Mouse (Mus musculus): ENCODE measurements around the gene Faxc.

The Faxc gene

GRCm38 (mm10) chr4:21930971-21931771 lies at the start of gene Faxc:
Gene Faxc (plus strand): TSS chr4:21931329.
- peak; percentile 69 for DNase-seq (ENCODE audit: inconsistent ontology term)

DNA sequence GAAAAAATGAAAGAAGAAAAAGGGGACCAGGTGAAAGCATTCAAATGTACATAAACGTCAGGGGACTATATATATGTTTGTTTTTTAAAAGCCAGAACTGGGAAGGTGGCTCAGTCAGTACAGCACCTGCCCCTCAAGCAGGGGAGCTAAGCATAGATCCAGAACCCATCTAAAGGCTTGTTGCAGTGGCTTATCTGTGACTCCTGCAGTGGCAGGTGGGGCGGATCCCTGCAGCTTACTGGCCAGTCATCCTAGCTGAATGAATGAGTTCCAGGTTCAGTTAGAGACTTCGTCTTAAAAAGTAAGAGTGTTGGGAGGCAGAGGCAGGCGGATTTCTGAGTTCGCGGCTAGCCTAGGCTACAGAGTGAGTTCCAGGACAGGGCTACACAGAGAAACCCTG lies 48.3 kb upstream of the Faxc start:
- DNase-seq (ENCODE audit: inconsistent ontology term), result no peak

- DNase-seq (ENCODE audit: inconsistent ontology term), result no peak
Observed at GRCm38 (mm10) chr4:21885831-21886230, 45.3 kb upstream of the Faxc start.

DNA sequence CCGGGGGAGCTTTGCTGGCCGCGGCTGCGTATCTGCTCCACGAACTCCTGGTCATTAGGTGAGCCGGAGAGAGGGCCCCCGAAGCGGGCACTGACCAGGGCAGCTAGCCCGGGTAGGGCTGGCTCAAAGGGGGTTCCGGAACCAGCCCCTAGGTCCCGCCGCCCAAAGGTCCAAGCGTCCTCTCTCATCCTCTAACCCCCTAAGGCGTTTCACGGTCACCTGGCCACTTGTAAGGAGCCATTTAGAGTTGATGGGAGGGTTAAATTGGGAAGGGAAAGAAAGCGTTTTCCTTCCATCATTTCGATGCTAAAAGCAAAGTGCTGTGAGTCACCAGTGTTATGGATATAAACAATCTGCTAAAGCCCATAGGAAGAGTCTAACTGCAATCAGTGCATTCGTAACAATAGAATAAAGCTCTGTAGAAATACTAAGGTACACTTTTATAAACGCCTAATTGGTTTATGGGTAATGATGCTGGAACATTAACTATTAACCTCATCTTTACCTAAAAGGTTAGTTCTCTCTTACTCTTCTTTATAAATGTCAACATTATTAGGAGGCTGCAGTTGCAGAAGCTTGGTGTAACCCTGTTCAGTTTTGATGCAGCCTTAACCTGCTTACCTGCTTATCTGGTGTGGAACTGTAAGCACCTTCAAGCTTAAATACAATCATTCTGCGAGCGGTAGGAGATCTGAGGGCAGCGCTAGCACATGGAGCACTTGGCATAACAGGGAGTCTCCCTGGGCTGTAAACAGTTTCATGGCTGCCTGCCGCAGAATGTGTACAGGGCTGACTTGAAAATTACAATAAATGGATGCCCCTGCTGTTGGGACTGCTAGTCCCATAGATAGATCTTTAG lies 872 bp downstream of the Faxc start:
- no peak for DNase-seq (ENCODE audit: inconsistent ontology term)

DNA sequence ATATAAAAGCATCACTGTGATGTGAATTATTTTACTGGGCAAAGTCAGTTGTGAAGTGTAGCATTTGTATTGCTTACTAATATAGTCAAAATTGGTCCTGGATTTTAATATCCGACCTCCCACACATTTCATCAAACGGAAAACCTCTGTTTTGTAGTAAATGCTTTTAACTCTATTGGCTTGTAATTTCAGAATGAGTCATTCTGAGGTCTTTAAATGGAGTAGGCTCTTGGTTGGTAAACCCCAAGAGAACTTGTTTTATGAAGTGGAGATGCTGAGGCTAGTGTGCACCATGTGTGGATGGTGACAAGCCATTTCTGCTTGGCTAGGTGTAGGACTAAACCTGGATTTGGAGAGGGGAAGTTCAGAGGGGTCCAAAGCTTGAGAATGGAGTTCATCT lies 4.2 kb downstream of the Faxc start:
- no peak for DNase-seq (ENCODE audit: inconsistent ontology term)

GRCm38 (mm10) chr4:21936424-21936823 lies 5.3 kb downstream of the Faxc start:
- no peak for DNase-seq (ENCODE audit: inconsistent ontology term)

- DNase-seq (ENCODE audit: inconsistent ontology term), result no peak
Observed at GRCm38 (mm10) chr4:21937890-21938289, 6.8 kb downstream of the Faxc start.

DNA sequence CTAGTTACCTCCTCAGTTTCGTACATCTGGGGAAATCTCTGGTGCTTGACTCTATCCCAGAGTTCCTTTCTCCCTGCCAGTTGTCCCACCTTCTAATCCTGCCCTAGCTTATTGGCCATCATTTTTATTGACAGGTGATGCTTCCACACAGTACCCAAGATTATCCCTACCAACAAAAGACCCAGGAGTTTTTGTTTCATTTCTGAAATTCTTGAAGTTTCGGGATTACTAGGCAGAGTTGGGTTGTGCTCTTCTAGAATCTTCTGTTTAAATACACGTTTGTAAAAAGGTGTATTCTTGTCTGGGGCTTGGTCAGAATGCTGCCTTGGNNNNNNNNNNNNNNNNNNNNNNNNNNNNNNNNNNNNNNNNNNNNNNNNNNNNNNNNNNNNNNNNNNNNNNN lies 13.5 kb downstream of the Faxc start:
- DNase-seq (ENCODE audit: inconsistent ontology term), result no peak

GRCm38 (mm10) chr4:21951444-21951843 lies 20.3 kb downstream of the Faxc start:
- no peak for DNase-seq (ENCODE audit: inconsistent ontology term)

- no peak for DNase-seq (ENCODE audit: inconsistent ontology term)
Observed at GRCm38 (mm10) chr4:21952255-21952654, 21.1 kb downstream of the Faxc start.

DNA sequence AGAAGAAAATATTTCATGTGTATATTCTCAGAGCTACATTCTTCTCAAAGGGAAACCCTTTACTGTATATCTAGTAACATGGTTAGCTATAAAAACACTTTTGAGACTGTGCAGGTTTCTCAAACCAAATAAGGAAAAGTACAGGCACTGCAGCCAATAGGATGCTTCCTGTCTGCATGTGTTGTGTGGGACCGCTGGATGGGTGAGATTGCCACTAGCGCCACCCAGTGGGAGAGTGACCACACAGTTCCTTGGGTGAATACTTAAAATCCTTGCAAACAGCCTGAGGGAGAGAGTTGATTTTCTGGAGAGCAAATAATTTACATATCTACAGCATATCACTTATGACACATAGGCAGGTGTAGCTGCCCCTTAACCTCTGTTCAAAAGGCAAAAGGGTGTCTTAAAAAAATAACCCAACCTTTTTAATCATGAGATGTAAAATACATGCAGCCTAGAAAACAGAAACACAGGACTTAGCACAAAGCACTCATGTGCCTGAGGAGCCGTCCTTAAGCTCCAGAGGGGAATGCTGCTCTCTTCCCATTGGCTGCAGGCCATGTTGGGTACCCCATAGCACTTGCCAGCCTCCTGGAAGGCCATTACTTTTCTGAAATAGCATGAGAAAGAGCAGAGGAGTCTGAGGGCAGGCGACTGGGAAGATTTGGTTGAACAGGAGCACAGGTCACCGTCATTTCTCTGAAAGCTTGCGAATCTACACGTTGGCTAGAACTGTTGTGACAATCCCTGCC lies 26.6 kb downstream of the Faxc start:
- peak; percentile 31 for DNase-seq (ENCODE audit: inconsistent ontology term)

- no peak for DNase-seq (ENCODE audit: inconsistent ontology term)
Observed at GRCm38 (mm10) chr4:21971949-21972348, 40.8 kb downstream of the Faxc start.

GRCm38 (mm10) chr4:21974126-21974525 lies 43.0 kb downstream of the Faxc start:
- peak; percentile 65 for DNase-seq (ENCODE audit: inconsistent ontology term)

DNA sequence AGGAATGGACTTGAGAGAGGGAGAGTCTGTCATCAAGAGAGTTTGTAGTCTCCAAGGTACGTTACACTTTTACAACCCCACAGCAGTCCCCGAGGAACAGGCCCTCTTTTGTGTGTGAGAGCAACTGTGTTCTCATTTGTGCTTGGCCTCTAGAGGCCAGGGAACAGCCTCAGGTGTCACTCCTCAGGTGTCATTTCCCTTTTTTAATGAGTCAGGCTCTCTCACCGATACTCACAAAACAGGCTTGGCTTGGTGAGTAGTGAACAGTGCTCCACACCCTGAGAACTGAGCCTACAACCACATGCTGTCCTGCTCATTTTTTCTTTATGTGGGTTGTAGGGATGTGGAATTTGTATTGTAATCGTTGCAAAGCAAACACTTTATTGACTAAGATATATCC lies 49.3 kb downstream of the Faxc start:
- no peak for DNase-seq (ENCODE audit: inconsistent ontology term)

DNA sequence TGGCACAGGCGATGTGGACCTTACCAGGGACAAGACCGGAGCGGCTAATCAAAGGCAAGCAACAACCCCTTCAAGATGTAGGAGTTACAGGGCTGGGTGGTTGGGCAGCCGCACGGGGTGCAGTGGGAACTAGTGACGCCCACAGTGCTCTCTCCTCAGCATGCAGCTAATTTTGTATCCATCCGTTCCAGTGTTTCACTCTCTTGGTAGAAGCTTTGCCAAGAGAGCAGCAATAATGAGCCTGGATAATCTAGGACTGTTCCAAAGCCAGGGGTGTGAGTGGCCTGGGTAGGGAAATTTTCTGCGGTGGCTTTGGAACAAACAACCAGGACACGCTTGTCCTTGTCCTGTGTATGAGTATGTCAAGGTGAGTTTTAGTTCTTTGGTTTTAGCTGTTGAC lies 51.3 kb downstream of the Faxc start:
- no peak for DNase-seq (ENCODE audit: inconsistent ontology term)

DNA sequence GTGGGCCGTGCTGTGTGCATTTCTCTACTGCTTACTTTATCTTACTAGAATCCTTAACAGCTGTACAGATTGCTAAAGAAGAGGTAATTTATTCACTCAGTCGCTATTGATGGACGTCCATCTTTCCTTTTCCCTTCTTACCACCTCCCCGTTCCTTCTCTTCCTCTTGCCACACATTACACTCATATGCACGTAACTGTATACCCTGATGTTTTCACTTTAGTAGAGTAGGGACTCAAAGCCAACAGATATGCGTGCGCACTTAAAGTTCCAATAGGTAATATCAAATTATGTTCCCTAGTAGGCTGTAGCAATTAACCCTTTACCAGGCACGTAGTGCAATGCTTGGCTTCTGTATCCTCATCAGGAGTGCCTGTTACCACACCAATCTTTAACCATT lies 55.7 kb downstream of the Faxc start:
- no peak for DNase-seq (ENCODE audit: inconsistent ontology term)

GRCm38 (mm10) chr4:21987460-21987859 lies 56.3 kb downstream of the Faxc start:
- DNase-seq (ENCODE audit: inconsistent ontology term), result no peak

- no peak for DNase-seq (ENCODE audit: inconsistent ontology term)
Observed at GRCm38 (mm10) chr4:21989571-21990091, 58.5 kb downstream of the Faxc start.

DNA sequence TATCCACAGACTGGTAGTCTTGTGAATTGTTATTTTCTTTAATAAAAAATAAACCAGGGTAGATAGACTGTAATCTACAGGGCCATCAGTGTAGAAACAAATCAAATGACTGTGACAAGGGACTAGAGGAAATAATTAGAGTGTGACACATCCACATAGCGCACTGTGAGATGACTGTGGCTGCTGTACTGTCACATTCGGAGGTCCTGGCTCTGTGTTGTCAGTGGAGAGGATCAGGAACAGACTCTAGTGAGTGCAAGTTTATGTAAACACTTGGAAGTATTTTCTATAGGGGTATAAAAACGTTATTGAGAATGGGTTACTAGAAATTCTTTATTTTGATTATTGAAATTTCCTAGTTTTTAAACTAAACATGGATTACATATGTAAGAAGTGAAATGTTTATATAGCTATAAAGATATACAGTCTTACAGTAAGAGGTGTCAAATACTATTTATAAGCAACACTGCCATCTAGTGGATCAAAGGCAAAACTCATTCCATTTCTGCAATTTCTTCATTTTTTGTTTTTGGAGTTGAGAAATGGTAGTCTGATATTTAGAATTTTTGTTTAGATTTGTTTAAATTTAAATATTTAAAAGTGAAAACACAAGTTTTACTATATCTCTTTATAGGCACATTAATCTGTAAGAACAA lies 59.6 kb downstream of the Faxc start:
- peak; percentile 5 for DNase-seq (ENCODE audit: inconsistent ontology term)

GRCm38 (mm10) chr4:22017656-22018379 lies 86.7 kb downstream of the Faxc start:
- peak; percentile 47 for DNase-seq (ENCODE audit: inconsistent ontology term)

DNA sequence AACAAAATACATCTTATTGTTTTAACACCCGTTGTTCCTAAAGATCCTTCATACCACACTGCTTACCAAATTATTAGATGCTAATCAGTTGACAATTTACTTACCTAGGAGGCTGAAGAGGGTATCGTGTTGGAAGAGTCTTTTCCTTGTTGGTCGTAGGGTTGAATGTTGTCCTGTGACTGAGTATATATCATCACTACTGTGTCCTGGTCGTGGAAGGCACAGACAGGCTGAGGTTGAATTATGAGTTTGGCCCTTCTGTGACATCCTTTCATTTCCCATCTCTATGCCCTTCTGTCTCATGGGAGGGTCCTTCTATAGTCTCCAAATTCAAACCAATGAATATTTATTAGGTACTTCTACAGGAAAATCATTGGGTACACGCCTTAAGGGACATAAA lies 87.3 kb downstream of the Faxc start:
- DNase-seq (ENCODE audit: inconsistent ontology term), result no peak

Measured in Muller cell, postnatal 12 days (primary cell).